Mouse (Mus musculus) liver, adult 2 months (tissue): ENCODE measurements around the gene Tsen2. TPM values are rescaled to one million over a fixed set of nuclear protein-coding genes. Genes with fewer than 3 reads are reported as not detected.

Source experiments
- DNase-seq: peaks from one replicate; pipeline ENCODE4 v3.0.0-alpha.2; 2011; ENCODE audit warnings: low read depth, low spot score; ENCODE audit errors: extremely low read depth
- H3K27ac ChIP-seq: fragments of 200-500 bp; replicated peaks from 2 replicates; pipeline ENCODE4 v1.5.1; 2012; ENCODE audit warnings: low read depth, mild to moderate bottlenecking, control low read depth, inconsistent platforms, low read length; ENCODE audit not compliant: insufficient read depth
- H3K27me3 ChIP-seq: fragments of 200-500 bp; 2 replicates; pipeline ENCODE4 v1.6.1; 2012; ENCODE audit warnings: mild to moderate bottlenecking, moderate library complexity, low read length, inconsistent platforms; ENCODE audit not compliant: control insufficient read depth, insufficient read depth
- H3K36me3 ChIP-seq: fragments of 200-500 bp; 2 replicates; pipeline ENCODE4 v1.6.1; 2012; ENCODE audit warnings: low read length, inconsistent platforms; ENCODE audit not compliant: control insufficient read depth, insufficient read depth
- H3K4me1 ChIP-seq: fragments of 200-500 bp; 2 replicates; pipeline ENCODE4 v1.6.1; 2011; ENCODE audit warnings: low read length; ENCODE audit not compliant: control insufficient read depth, insufficient read depth
- H3K4me3 ChIP-seq: fragments of 200-500 bp; 2 replicates; pipeline ENCODE4 v1.5.1; 2011; ENCODE audit warnings: low read depth, mild to moderate bottlenecking, control low read depth, low read length, moderate library complexity; ENCODE audit not compliant: insufficient read depth
- H3K79me2 ChIP-seq: fragments of 200-500 bp; 2 replicates; pipeline ENCODE4 v1.6.1; 2012; ENCODE audit warnings: inconsistent platforms, mild to moderate bottlenecking, low read length, moderate library complexity; ENCODE audit not compliant: control insufficient read depth, insufficient read depth
- H3K9ac ChIP-seq: fragments of 200-500 bp; 2 replicates; pipeline ENCODE4 v1.6.1; 2012; ENCODE audit warnings: low read depth, mild to moderate bottlenecking, control low read depth, inconsistent platforms, low read length
- CTCF ChIP-seq: fragments of 200-500 bp; IDR thresholded peaks from 2 replicates; pipeline ENCODE4 v1.5.1; 2011; ENCODE audit warnings: low read depth, low read length, control low read depth
- POLR2A ChIP-seq: fragments of 200-500 bp; IDR thresholded peaks from 2 replicates; pipeline ENCODE4 v1.6.1; 2011; ENCODE audit warnings: low read length, control low read depth; ENCODE audit not compliant: insufficient read depth; ENCODE audit errors: extremely low read depth
- whole genome bisulfite sequencing: fragments of 180-500 bp; shearing (Covaris S2); methylation state at CpG from one replicate; pipeline ENCODE4 v1.1.7; 2018; 5-methylcytosine and 5-hydroxymethylcytosine counted together
- polyA plus RNA-seq: library from polyadenylated mRNA; depleted of rRNA; stranded (reverse); fragments of >200 nt; gene quantifications from 2 replicates; pipeline ENCODE4 v1.2.3, GENCODE M21; 2012
- total RNA-seq: library from RNA; depleted of rRNA; stranded (reverse); fragments of >200 nt; gene quantifications from 2 replicates; pipeline ENCODE4 v1.2.3, GENCODE M21; 2014

Tsen2 gene
- total and polyA plus RNA-seq, 2 experiments: 2.8 to 4.1 TPM

- 89% methylated on average over 6 of the region's 6 CpGs for WGBS
- H3K27me3 ChIP-seq: no peaks in the 10 kb centered on the region
- no peak overlapping the region for H3K27ac ChIP-seq
- H3K79me2 ChIP-seq: no peaks in the 10 kb centered on the region
- H3K4me1 ChIP-seq: no peaks in the 10 kb centered on the region
- no peak overlapping the region for H3K9ac ChIP-seq
- no peak overlapping the region for H3K4me3 ChIP-seq
- H3K36me3 ChIP-seq: no peaks in the 10 kb centered on the region
- no peak for TF ChIP-seq CTCF
- no peak for TF ChIP-seq POLR2A
- DNase-seq: no peak
These were observed 39.1 kb downstream of the Tsen2 start for GRCm38 (mm10) chr6:115583430-115584125.

GRCm38 (mm10) chr6:115584176-115584575 lies 39.7 kb downstream of the Tsen2 start:
- TF ChIP-seq CTCF: peak; percentile 20; the same call in 1 of the 2 replicates
- no peak for TF ChIP-seq POLR2A
- Histone ChIP-seq H3K4me3 (no peak overlapping the region), H3K36me3 (no peaks in the 10 kb centered on the region), H3K79me2 (no peaks in the 10 kb centered on the region; the same call in 1 of the 2 replicates), H3K27ac (no peak overlapping the region), H3K9ac (no peak overlapping the region), H3K27me3 (no peaks in the 10 kb centered on the region), H3K4me1 (no peaks in the 10 kb centered on the region)
- peak; percentile 35 for DNase-seq
- WGBS: 80% methylated on average over 3 of the region's 3 CpGs

- DNase-seq: no peak
- no peaks in the 10 kb centered on the region for H3K27me3 ChIP-seq
- H3K9ac ChIP-seq: no peak overlapping the region
- peaks cover 2% of the 10 kb centered on the region; the same call in 1 of the 2 replicates for H3K4me1 ChIP-seq
- no peaks in the 10 kb centered on the region; the same call in 1 of the 2 replicates for H3K79me2 ChIP-seq
- H3K27ac ChIP-seq: no peak overlapping the region
- no peak overlapping the region for H3K4me3 ChIP-seq
- H3K36me3 ChIP-seq: no peaks in the 10 kb centered on the region
- 94% methylated on average over 10 of the region's 10 CpGs for WGBS
- TF ChIP-seq POLR2A: no peak
These were observed 41.9 kb downstream of the Tsen2 start for GRCm38 (mm10) chr6:115586321-115586720.

- DNase-seq: peak; percentile 69
- peak overlapping the region; percentile 72 for H3K27ac ChIP-seq
- H3K9ac ChIP-seq: peak overlapping the region; percentile 66
- H3K4me3 ChIP-seq: peak overlapping the region; percentile 57
- H3K36me3 ChIP-seq: no peaks in the 10 kb centered on the region
- WGBS: 33% methylated on average over 19 of the region's 19 CpGs
- peaks cover 8% of the 10 kb centered on the region for H3K4me1 ChIP-seq
- TF ChIP-seq CTCF (no peak), POLR2A (no peak)
- no peaks in the 10 kb centered on the region; the same call in 1 of the 2 replicates for H3K79me2 ChIP-seq
- H3K27me3 ChIP-seq: no peaks in the 10 kb centered on the region
These were observed 47.4 kb downstream of the Tsen2 start for GRCm38 (mm10) chr6:115591692-115592359.

GRCm38 (mm10) chr6:115592458-115592857 lies 48.0 kb downstream of the Tsen2 start, which contains the start of gene Mkrn2os:
Gene Mkrn2os, minus strand, starts transcription at chr6:115592576.
- peak within 1 kb of the TSS; percentile 57 for H3K4me3 ChIP-seq

GRCm38 (mm10) chr6:115593252-115593651 lies 48.8 kb downstream of the Tsen2 start:
- Histone ChIP-seq H3K4me3 (no peak overlapping the region), H3K4me1 (peaks cover 8% of the 10 kb centered on the region), H3K27me3 (no peaks in the 10 kb centered on the region), H3K79me2 (no peaks in the 10 kb centered on the region; the same call in 1 of the 2 replicates), H3K9ac (no peak overlapping the region), H3K27ac (no peak overlapping the region), H3K36me3 (no peaks in the 10 kb centered on the region)
- TF ChIP-seq CTCF (no peak), POLR2A (no peak)
- no peak for DNase-seq
- WGBS: 79% methylated on average over 4 of the region's 4 CpGs

More at GRCm38 (mm10) chr6:115592458-115592857, 48.0 kb downstream of the Tsen2 start, which contains the start of gene Mkrn2os:
- Histone ChIP-seq H3K27me3 (no peaks in the 10 kb centered on the region), H3K36me3 (no peaks in the 10 kb centered on the region), H3K9ac (peak within 1 kb of the TSS; percentile 66), H3K79me2 (no peaks in the 10 kb centered on the region; the same call in 1 of the 2 replicates), H3K27ac (peak within 1 kb of the TSS; percentile 72), H3K4me1 (peaks cover 8% of the 10 kb centered on the region)
- WGBS: 22% methylated on average over 5 of the region's 5 CpGs
- TF ChIP-seq CTCF: no peak
- no peak for TF ChIP-seq POLR2A
- DNase-seq: peak; percentile 93
